Mouse (Mus musculus): ENCODE data around the gene Tspear.

Tspear gene

DNA sequence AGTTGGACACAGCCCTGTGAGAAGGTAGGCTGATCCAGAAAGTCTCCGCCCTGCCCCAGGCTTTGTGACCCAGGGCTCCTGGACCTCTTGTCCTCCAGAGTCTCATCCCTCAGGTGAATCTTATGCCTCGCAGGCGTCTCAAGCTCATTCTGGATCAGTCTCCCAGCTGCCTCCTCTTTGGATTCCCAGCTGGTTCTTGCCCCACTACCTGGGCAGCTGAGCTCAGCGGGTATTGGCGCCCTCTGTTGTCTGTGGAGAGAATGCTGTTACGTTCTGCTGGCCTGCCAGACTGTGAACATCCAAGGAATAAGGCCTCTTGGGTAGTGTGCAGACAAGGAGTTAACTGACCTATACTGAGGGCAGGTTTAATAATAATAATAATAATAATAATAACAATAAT lies 192.6 kb downstream of the Tspear start:
- CTCF ChIA-PET, result no interaction called here

DNA sequence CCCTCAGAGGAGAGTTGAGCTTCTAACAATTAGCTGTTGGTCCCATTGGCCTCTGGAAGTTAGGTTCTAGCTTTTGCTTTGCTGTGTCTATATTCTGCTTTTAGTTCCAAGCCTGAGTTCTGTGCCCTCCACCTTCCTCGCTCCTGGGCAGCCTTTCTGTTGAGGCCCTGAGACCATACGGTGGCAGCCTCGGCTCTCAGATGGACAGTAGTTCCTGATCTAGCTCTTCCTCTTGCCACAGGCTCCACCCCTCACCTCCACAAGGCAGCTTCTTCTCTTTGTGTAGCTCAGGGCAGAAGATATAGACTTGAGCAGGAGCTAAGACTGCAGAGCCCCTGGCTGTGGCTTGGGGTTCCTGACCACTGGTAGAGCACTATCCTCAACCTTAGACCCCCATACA lies 193.9 kb downstream of the Tspear start:
- CTCF ChIA-PET, result interaction anchor here (0.6 kb wide), 1 partner anchor 1308 kb away, joined by 3 read pairs; no protein-coding TSS in a partner anchor

DNA sequence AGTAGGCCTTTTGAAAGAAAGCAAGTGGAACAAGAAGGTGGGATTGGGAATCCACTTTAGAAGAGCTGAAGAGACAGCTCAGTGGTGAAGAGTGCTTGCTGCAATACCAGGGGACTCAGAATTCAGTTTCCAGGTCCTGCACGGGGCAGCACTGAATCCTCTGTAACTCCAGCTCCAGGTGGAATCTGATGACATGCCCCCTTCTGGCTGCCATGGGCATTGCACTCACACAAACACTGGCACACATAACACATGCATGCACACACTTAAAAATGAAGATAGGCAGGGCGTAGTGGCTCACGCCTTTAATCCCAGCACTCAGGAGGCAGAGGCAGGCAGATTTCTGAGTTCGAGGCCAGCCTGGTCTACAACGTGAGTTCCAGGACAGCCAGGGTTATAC lies 196.2 kb downstream of the Tspear start:
- CTCF ChIA-PET, result no interaction called here

DNA sequence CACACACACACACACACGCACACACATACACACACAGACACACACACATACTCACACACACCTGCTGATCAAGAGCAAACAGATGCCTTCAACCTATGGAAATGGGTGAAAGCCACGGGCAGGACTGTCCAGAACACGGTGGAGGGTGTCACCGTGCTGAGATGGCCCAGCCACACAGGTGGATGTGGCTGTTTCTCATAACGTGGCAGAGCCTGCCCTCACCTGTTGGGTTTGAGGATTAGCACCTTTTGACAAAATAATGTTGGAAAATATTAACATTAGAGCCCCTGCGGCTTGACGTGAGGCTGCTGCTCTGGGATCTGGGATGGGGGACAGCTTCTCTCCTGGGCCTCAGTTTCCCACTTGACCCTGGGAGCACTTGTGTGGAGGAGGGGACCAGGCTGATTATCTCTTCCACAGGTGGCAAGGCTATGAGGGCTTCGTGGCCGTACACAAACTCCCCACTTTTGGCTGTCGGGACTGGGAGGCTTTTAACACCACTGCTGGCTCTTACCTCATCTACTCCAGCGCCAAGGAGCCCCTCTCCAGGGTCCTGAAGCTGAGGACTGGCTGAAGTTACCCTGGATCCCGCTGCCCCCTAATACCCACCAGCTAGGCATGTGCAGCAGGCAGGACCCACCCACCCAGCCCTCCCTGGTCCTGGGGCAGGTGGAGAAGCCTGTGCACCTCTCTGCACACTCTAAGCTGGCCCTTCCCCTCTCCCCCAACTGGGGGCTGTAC lies 199.8 kb downstream of the Tspear start:
- CTCF ChIA-PET, result no interaction called here

DNA sequence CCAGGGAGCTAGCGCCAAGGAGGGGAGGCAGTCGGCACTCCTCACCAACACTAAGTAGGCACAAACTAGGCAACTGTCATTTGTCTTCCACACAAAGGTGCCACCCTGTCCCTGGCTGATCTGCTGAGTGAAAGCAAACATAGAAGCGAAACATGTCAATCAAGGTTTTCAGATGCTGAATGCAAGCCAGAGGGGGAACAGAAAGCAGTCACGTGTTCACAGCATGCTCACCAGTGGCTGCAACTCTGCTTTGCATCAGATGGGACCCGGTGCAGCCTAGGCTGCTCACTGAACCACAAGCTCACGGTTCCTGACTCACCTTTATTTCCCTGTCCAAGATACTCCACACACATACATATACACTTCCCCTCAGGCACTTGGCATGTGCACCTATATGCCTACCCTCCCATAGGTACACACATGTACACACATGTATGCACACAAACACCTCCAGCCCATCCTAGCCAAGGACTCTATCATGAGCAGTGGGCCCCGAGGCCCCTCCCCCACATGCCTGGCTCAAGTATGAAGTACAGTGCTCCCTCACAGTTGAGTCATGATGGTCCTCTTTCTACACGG lies 204.7 kb downstream of the Tspear start:
- CTCF ChIA-PET, result interaction anchor here (0.6 kb wide), 1 partner anchor 1088 kb away, joined by 3 read pairs; no protein-coding TSS in a partner anchor

DNA sequence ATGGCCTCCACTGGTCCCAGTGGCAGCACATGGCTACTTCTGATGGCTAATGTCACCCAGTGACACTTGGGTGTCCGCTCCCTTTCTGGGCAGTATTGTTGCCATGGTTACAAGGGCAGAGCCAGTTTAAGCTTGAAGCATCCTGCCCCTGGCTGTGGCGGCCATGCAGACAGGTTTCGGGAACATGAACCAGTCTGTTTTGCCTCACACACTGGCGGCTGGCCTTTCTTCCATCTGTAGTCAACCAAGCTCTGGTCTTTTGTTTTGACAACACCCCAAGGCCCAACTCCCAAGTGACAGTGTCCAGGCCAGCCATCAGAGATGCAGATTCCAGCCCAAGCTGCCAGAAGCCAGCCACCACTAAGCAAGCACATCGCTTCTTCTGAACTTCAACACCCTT lies 209.2 kb downstream of the Tspear start:
- CTCF ChIA-PET, result no interaction called here

DNA sequence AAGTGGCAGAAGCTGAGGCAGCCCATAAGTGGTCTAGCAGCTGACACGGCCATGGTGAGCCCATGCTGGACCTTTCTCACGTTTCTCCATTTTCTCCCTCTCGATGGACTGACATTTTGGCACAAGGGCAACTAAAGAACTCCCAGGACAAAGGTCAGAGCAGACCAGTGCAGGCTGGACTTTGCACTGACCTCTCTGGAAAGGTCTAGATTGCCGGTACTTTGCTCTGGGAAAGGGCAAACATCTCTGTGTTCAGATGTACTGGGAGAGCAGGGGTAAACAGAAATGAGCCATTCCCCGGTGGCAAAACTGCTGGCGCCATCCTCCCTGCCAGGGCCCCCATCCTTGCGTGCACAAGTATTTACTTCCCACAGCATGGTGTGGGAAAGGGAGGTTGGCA lies 213.8 kb downstream of the Tspear start:
- CTCF ChIA-PET, result no interaction called here

DNA sequence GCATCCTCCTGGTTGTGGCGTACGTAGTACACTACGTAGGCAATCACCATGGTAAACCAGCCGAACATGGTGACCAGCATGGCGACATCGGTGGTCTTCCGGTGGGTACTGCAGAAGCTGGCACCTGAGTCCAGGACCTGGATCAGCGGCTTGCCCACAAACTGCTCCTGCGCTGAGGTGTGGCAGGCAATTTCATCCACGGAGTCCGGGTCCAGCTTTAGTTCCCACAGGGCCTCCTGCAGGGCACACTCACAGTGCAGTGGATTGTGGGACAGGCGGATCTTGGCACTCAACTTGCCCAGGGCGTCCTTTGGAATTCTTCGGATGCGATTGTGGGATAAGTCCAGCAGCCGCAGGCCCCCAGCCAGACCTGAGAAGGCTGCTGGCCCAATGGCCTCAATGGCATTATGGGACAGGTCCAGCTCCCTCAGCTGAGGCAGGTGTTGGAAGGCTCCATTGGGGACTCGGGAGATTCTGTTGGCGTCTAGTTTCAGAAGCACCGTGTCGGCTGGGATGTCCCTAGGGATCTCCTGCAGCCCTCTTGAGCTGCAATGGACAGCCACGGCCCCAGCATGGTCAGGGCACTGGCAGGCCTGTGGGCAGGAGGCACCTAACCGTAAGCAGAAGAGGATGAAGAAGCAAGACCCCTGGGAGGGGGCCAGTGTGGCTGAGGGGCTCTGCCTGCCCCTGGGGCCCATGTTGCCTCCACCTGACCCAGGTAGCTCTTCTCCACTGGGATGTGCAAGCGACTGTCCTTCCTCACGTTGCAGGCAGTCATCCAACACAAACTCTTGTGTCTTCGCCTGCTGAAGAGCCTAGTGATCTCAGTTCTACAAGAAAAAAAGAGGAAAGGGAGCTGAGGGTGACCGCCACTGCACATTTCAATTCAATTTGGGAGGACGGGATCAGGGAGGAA lies 214.8 kb downstream of the Tspear start:
- CTCF ChIA-PET, result no interaction called here

DNA sequence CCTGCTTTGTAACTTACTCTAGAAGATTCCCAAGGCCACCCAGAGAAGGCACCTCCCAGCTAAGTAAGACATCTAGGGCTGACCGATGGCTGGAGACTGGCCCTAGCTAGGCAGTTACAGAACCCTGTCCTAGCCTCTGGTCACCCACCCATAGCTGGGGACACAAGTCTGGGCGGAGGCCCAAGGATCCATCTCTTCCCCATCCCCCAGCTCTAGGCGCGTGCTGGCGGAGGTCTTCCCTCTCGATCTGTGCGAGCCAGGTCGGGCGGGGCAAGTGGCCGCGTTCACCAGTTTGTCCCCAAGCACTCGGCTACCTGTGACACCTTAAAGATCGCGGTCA lies 215.5 kb downstream of the Tspear start:
- CTCF ChIA-PET, result no interaction called here

DNA sequence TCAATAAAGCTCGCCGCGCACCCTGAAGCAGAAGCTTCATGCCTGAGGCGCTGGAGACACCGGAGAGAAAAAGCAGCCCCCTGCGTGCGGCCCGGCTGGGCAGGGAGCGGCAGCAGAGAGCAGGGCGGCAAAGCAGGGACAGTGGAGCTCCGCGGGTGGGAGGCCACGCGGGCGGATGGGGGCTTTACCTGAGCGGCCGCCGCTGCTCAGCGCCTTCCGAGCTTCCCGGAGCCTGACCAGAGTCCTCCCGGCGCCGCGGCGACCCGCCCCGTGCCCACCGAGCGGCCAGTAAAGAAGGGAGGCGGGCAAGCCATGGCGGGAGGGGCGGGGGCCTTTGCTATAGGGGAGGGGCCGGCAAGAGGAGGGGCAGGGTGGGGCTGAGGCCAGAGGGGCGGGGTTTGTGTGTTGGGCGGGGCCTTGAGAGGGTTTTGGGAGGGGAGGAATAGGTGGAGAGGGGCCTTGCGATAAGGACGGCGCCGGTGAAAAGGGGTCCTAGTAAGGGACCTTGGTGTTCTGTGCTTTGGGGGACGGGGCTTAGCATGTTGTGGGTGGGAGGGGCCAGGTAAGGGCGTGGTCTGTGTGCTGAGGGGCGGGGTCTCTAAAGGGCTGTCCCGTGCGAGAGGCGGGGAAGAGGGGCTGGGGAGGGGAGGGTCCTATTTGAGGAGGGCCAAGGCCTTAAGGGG lies 216.0 kb downstream of the Tspear start, which contains the start of gene Lrrc3:
Gene Lrrc3, minus strand, starts transcription at position 326 of the 683 bp plus-strand sequence.
- CTCF ChIA-PET, result no interaction called here

DNA sequence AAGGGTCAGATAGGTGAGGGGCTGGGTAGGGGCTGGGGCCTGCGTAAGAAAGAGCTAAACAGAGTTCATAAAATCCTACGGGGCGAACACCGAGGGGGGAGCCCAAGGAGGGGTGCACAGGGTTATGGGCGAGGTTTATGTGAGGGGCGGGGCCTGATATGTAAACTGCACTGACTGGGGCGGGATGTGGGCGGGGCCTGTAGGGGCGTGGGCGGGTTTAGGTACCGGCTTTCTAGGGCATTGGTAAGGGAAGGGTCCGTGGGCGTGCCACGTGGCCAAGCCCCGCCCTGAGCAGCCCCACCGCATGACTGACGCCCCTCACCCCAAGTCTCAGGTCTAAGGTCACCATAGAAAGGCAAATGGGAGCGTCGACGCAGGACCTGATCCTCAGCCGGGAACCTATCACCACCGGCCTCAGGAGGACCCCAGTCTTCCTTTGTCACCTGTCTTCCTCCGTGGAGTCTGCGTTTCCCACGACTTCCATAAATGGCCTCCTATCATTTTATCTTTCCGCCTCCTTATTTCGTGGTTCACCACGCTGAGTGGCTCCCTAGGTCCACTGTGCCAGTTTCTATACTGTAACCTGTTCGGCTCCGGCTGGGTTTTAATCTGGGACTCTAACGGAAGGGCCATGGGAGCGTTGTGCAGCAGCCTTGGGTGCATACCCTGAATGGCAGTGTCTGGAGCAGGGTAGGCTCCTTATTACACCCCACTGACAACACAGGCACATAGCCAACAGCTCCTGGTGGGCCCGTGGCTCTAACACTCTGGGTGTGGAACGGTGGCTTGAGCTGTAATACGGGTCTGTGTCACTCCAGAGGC lies 216.7 kb downstream of the Tspear start:
- CTCF ChIA-PET, result no interaction called here

DNA sequence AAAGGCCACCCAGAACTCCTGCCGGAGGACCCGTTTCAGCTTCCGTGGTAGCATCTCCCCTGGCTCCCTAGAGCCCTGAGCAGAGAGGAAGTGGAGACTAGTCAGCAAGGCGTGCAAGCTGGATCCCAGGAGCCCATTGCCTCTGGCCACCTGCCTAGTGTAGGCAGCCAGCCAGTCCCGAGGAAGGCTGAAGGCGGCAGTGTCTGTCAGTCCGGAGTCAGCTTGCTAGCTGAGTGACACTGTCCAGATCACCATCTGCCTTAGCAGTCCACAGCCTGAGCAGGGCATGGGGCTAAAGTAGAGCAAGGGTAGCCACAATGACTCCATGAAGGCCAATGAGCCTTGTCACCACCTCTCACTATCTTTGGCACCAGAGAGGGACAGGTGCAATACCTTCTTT lies 226.2 kb downstream of the Tspear start:
- CTCF ChIA-PET, result no interaction called here

DNA sequence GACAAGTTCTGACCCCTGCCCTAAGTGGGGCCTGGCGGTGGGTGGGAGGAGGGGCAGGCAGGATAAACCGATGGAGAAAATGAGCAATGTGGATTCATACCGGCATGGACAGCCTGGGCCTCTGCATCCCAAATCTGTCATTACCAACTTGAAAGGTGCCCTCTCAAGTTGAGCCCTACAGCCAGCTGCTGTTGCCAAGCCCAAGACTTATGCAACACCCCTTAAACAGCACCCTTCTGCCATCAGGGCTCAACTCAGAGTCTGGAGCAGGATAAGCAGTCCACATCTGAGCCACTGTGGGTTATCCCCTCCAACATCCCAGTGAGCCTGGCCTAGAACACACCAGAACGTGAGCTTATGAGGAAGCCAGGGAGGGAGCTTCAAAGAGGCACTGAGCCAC lies 226.9 kb downstream of the Tspear start:
- CTCF ChIA-PET, result no interaction called here

DNA sequence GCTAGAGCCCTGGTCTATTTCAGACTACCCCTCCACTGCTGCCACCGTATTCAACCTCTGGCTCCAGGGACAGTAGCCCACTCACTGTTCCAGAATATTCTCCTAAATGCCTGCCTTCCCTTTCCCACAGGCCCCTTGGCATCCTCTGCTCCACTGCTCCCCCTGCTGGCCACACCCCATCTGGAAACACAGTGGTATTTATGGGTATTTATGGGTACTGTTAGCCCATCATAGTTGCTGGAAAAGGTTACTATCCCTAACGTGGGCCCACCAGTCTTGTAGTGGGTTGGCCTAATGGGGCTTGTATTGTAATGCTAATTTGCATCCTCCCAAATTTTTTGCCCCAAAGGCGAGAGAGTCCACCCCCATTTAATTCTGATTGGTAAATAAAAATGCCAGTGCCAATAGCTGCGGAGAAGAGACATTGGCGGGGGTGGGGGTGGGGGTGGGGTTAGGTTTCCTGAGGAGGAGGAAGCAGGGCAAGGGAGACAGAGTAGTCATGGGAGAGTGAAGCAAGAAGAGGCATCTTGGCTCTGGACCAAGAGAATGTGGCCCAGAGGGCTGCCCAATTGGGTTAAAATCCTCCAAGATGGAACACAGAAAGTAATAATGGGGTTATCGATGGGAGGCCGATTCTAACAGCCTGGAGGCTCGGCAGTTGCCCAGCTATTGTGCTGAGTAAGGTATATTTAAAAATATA lies 230.4 kb downstream of the Tspear start:
- CTCF ChIA-PET, result interaction anchor here (0.7 to 1.1 kb wide), 2 partner anchors 25 to 1867 kb away, joined by 4 to 7 read pairs; no protein-coding TSS in a partner anchor

DNA sequence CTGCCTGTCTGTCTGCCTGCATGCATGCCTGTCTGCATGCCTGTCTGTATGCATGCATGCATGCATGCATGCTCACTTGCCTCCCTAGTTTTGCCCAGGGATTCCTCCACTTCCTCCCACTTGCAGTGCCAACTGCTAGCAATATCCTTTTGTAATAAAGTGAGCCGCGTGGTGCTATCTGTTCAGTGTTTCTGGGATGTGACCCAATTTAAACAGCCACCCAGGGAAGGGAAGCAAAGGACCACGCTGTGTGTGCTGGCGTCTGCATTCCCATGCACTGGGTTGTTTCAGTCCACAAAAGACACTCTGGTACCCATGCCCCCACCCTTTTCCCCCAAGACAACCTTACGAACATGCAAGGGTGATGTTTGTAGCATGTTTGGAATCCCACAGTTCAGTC lies 234.6 kb downstream of the Tspear start:
- CTCF ChIA-PET, result no interaction called here

DNA sequence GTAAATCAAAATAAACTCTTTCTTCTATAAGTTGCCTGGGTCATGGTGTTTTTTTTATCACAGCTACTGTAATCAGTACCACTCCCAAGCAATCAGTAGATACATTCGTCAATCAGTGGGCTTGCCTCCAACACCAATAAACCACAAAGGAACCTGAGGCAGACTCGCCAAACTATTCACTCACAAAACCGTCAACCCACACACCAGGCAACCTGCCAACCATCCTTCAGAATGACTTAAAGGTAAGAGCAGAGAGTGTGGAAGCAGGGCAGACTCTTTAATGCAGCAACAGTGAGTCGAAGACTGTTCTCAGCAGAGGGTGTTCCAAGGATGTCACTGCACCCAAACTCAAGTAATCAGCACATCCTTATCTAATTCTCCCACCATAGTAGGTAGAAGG lies 236.3 kb downstream of the Tspear start:
- CTCF ChIA-PET, result no interaction called here

DNA sequence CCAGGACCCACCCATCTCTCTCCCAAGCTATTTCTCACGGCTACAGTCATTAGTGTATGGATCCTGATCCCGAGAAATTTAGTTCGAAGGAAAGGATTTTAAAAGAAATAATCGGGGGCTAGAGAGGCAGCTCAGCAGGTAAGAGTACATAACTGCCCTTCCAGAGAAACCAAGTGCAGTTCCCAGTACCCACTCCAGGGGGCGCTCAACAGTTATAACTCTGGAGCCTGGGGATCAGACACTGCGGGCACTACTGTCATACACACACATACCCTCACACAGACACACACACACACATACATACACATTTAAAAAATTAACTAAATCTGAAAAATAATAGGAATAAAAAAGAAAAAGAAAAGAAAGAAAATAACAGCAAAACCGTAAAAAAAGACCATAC lies 239.8 kb downstream of the Tspear start:
- CTCF ChIA-PET, result interaction anchor here (0.5 to 0.6 kb wide), 2 partner anchors 301 to 677 kb away, joined by 3 read pairs; no protein-coding TSS in a partner anchor

DNA sequence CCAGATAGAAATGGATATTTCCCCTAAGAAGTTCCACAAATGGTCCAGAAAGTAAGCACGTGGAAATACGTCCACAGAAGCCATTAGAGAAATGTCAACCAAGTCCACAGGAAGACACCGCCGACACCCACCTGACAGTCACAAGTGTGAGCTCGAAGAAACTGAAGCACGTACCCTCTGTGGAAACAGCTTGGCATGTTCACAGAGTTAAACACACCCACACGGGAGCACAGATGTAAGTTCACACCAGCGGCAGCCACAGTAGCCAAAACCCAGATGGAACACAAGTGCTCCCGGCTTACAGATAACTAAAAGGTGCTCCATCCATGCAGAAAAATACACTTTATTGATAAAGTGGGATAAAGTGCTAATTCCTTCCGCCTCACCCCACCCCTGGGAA lies 241.0 kb downstream of the Tspear start:
- CTCF ChIA-PET, result no interaction called here
